Mouse (Mus musculus) lung, embryonic 16.5 days (tissue): ENCODE measurements around the gene Gdi2. TPM values are rescaled to one million over a fixed set of nuclear protein-coding genes. Genes with fewer than 3 reads are reported as not detected.
"Not testable (repeated sequence)": the region's sequence is repeated elsewhere in the genome, so short reads cannot be mapped to it uniquely, and the experiment has no call there.

ENCODE experiments used
- ATAC-seq: fragments of 200-750 bp; cut with Nextera tagmentation; 2 replicates; pipeline ENCODE4 v1.8.0; 2017; ENCODE audit warnings: low read depth, mild to moderate bottlenecking, moderate library complexity
- H3K27ac ChIP-seq: fragments of 300-500 bp; sonication (generic); 2 replicates; pipeline ENCODE4 v1.5.1; 2014; ENCODE audit warnings: mild to moderate bottlenecking, control low read depth, low read length
- H3K27me3 ChIP-seq: fragments of 300-500 bp; sonication (generic); 2 replicates; pipeline ENCODE4 v1.6.1; 2014; ENCODE audit warnings: low read depth, low read length, mixed read lengths; ENCODE audit not compliant: control insufficient read depth, insufficient read depth
- H3K36me3 ChIP-seq: fragments of 300-500 bp; sonication (generic); 2 replicates; pipeline ENCODE4 v1.6.1; 2014; ENCODE audit warnings: low read length; ENCODE audit not compliant: control insufficient read depth, insufficient read depth
- H3K4me1 ChIP-seq: fragments of 300-500 bp; sonication (generic); replicated peaks from 2 replicates; pipeline ENCODE4 v1.6.1; 2014; ENCODE audit warnings: low read length, mixed read lengths; ENCODE audit not compliant: control insufficient read depth, insufficient read depth
- H3K4me2 ChIP-seq: fragments of 300-500 bp; sonication (generic); 2 replicates; pipeline ENCODE4 v1.6.1; 2014; ENCODE audit warnings: low read depth, low read length, control low read depth
- H3K4me3 ChIP-seq: fragments of 300-500 bp; sonication (generic); 2 replicates; pipeline ENCODE4 v1.5.1; 2014; ENCODE audit warnings: mild to moderate bottlenecking, low read length, control low read depth
- H3K9ac ChIP-seq: fragments of 300-500 bp; sonication (generic); 2 replicates; pipeline ENCODE4 v1.6.1; 2014; ENCODE audit warnings: low read length, control low read depth
- H3K9me3 ChIP-seq: fragments of 300-500 bp; sonication (generic); 2 replicates; pipeline ENCODE4 v1.6.1; 2016; ENCODE audit warnings: low read length; ENCODE audit not compliant: control insufficient read depth
- WGBS: fragments of 180-500 bp; shearing (Covaris S2); extraction: QIAGEN DNeasy Blood & Tissue Kit; methylation state at CpG from one replicate; pipeline ENCODE4 v1.1.7; 2014; 5-methylcytosine and 5-hydroxymethylcytosine counted together
- polyA plus RNA-seq: library from polyadenylated mRNA; unstranded; fragments of >200 nt; fragmentation: Nextera tagmentation; extraction: Ambion mirVana; gene quantifications from 2 replicates; pipeline ENCODE4 v1.2.1, GENCODE M21; 2015

Gene Gdi2
- polyA plus RNA-seq, result 412 and 431 TPM in 2 replicates

DNA sequence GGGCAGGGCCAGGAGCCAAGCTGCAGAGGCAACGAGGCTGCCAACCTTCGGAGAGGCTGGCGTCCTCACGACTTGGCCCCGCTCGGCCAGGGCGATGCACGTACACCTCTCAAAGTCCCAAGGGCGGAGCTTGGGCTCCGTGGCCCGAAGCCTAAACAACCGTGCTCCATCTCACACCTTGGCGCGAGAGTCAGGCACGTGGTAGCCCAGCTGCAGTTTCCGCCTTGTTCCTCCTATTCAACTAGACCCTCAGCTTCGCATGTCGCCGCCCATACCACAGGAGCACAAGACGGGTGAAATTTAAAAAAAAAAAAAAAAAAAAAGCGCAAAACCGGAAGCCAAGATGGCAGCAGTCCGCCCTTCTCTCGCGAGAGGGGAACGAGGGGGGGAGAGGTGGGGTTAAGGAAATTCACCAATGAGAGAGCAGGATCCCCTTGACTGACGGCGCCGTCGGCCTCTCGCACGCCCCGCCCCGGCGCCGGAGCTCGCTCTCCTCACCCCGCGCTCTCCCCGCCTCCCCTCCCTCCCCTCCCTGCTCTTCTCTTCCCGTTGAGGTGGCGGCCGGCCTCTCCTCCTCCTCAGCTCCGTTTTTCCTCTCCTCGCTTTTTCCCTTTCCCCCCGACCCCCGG, at the start of gene Gdi2:
Gdi2 (plus strand) TSS at position 470 of the 629 bp plus-strand sequence.
- peak; percentile 99 for ATAC-seq
- H3K9ac ChIP-seq, result peak within 1 kb of the TSS; percentile 87
- 0 out of 2 replicates have a peak, but pooled peaks cover 4% of the 10 kb centered on the region for H3K9me3 ChIP-seq
- peak within 1 kb of the TSS; percentile 80 for H3K4me3 ChIP-seq
- peak within 1 kb of the TSS; percentile 79 for H3K4me2 ChIP-seq
- H3K27me3 ChIP-seq, result no peaks in the 10 kb centered on the region
- H3K4me1 ChIP-seq, result peaks cover 22% of the 10 kb centered on the region
- no peaks in the 10 kb centered on the region for H3K36me3 ChIP-seq
- WGBS, result 1% methylated on average over 41 of the region's 47 CpGs
- H3K27ac ChIP-seq, result peak within 1 kb of the TSS; percentile 99

GRCm38 (mm10) chr13:3495526-3495925, 42.3 kb upstream of the Gdi2 start:
- no peak for ATAC-seq
- H3K27ac ChIP-seq, result no peak overlapping the region
- H3K9me3 ChIP-seq, result no peaks in the 10 kb centered on the region
- H3K4me1 ChIP-seq, result no peaks in the 10 kb centered on the region
- no peak overlapping the region for H3K9ac ChIP-seq
- no peaks in the 10 kb centered on the region for H3K36me3 ChIP-seq
- no peak overlapping the region for H3K4me2 ChIP-seq
- WGBS, result 91% methylated on average over 4 of the region's 4 CpGs
- no peaks in the 10 kb centered on the region for H3K27me3 ChIP-seq
- no peak overlapping the region for H3K4me3 ChIP-seq

DNA sequence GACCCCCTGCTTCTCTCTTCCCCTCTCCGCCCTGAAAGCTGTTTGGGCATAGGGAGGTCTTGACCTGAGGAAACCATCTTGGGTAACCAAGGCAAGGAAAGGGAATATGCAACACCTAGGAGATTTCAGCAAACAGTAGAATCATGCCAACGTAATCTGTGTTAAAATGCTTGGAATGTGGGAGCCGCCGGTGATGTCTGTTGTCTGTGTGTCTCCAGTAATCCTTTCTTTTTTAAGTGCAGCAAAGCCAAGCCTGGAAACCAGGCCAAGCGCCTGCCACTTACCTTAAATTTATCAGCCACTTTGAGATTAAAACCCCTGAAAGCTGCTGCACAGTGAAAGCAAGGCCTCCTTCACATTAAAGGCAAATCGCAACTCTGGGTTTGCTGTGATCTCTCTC, 36.8 kb upstream of the Gdi2 start:
- not testable (repeated sequence) for H3K9me3 ChIP-seq, H3K4me2 ChIP-seq, H3K36me3 ChIP-seq, H3K27me3 ChIP-seq, H3K4me3 ChIP-seq, H3K4me1 ChIP-seq, H3K27ac ChIP-seq, H3K9ac ChIP-seq
- 49% methylated on average over 6 of the region's 6 CpGs for WGBS
- peak; percentile 57 for ATAC-seq

GRCm38 (mm10) chr13:3515351-3515750, 22.5 kb upstream of the Gdi2 start:
- not testable (repeated sequence) for H3K36me3 ChIP-seq, H3K9me3 ChIP-seq, H3K9ac ChIP-seq, H3K4me3 ChIP-seq, H3K27me3 ChIP-seq, H3K27ac ChIP-seq, H3K4me2 ChIP-seq, ATAC-seq, H3K4me1 ChIP-seq
- 69% methylated on average over 6 of the region's 6 CpGs for WGBS

DNA sequence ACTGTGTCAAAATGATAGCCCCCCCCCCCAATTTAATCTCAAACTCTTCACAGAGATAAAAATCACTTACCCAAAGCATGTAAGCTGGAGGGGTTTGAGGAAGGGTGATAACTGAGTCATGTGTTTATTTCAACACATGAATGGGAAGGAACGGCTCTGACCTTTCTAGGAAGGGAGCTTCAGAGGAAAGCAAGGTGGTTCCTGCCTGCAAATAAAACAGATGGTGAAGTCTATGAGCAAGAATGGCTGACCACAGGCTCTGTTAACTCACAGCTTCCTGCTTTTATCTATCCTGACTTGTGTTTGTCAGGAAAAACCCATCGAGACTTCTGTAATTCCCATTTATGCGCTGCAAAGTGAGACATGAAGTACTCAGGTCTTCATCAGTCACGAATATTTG, 18.5 kb upstream of the Gdi2 start:
- H3K27me3 ChIP-seq, H3K4me2 ChIP-seq, H3K36me3 ChIP-seq, H3K27ac ChIP-seq, H3K9ac ChIP-seq, H3K9me3 ChIP-seq, H3K4me1 ChIP-seq, ATAC-seq, H3K4me3 ChIP-seq: not testable (repeated sequence)
- WGBS, result 57% methylated on average over 3 of the region's 4 CpGs

DNA sequence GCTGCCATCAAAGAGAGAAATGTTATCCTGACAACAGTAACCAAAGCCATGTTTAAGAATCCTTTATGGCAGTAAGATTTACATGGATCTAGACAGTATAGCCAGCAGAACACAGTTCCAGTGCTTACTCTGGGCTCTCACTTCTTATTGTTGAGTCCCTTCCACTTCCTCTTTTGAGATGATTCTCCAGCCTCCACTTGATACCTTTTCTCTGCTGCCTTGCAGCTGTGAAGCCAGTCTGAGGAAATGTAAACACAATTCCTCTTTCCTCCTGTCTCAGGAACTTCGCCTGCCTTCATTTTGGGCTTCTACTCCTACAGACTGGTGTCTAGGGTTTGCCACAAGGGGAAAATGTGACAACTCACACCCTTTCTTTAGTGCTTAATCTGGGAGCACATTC, 17.9 kb upstream of the Gdi2 start:
- H3K27ac ChIP-seq, H3K36me3 ChIP-seq, H3K27me3 ChIP-seq, H3K9ac ChIP-seq, H3K4me1 ChIP-seq, H3K9me3 ChIP-seq, ATAC-seq, H3K4me3 ChIP-seq, H3K4me2 ChIP-seq: not testable (repeated sequence)
- WGBS, result 9% methylated on average over 1 of the region's 1 CpGs

- Histone ChIP-seq H3K4me2 (no peak overlapping the region), H3K9me3 (no peaks in the 10 kb centered on the region)
- ATAC-seq, result peak; percentile 76; the same call in 1 of the 2 replicates
Measured at GRCm38 (mm10) chr13:3523459-3523858, 14.4 kb upstream of the Gdi2 start.

GRCm38 (mm10) chr13:3523946-3524345, 13.9 kb upstream of the Gdi2 start:
- 58% methylated on average over 1 of the region's 1 CpGs for WGBS
- no peak overlapping the region for H3K4me2 ChIP-seq
- no peaks in the 10 kb centered on the region for H3K36me3 ChIP-seq
- no peak overlapping the region for H3K4me3 ChIP-seq
- H3K27me3 ChIP-seq, result no peaks in the 10 kb centered on the region
- no peaks in the 10 kb centered on the region for H3K9me3 ChIP-seq
- no peak overlapping the region for H3K9ac ChIP-seq
- no peak for ATAC-seq
- H3K27ac ChIP-seq, result no peak overlapping the region
- no peaks in the 10 kb centered on the region for H3K4me1 ChIP-seq

More at GRCm38 (mm10) chr13:3523459-3523858, 14.4 kb upstream of the Gdi2 start:
- no peaks in the 10 kb centered on the region for H3K4me1 ChIP-seq
- no peaks in the 10 kb centered on the region for H3K27me3 ChIP-seq
- H3K27ac ChIP-seq, result no peak overlapping the region
- WGBS, result 31% methylated on average over 6 of the region's 6 CpGs
- no peak overlapping the region for H3K9ac ChIP-seq
- H3K4me3 ChIP-seq, result no peak overlapping the region
- no peaks in the 10 kb centered on the region for H3K36me3 ChIP-seq

DNA sequence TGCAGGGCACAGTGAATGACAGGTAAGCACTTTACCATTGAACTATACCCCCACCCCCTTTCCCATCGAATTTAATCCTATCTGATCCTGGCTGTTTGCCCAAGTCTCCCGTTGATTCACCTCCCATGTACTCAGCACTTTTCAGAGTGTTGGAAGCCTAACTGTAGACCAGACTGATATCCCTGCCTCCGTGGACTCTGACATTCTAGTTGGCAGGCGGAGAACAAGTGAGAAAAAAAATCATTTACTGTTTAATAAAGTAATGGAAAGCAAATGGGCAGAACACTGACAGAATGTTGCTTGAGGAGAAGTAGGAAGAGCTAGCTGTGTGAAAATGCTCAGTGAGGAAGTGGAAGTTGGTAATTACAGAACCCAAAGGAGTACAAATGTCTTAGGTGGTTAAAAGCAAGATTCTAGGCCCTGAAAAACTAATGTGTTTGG, 12.2 kb upstream of the Gdi2 start:
- H3K27ac ChIP-seq, result 0 out of 2 replicates have a peak overlapping the region, but pooled peaks have one; percentile 4
- ATAC-seq, result no peak
- no peaks in the 10 kb centered on the region for H3K9me3 ChIP-seq
- WGBS, result 41% methylated on average over 4 of the region's 4 CpGs
- H3K27me3 ChIP-seq, result no peaks in the 10 kb centered on the region
- no peak overlapping the region for H3K4me2 ChIP-seq
- no peaks in the 10 kb centered on the region for H3K4me1 ChIP-seq
- H3K36me3 ChIP-seq, result no peaks in the 10 kb centered on the region
- no peak overlapping the region for H3K9ac ChIP-seq
- no peak overlapping the region for H3K4me3 ChIP-seq
